Mouse (Mus musculus) v-Abl transformed pro-B cells (cell line): Measurements from ENCODE around the gene Ifnar1.

Experiments used
- in situ Hi-C, 2 experiments: fragments of 400-800 bp; cut with MboI; formaldehyde crosslinking; loops; one replicate each; pipeline ENCODE4 v1.15.1; 2025; ENCODE audit not compliant: unreplicated experiment in 2 of 2

The Ifnar1 gene

GRCm38 (mm10) chr16:91459841-91460370 is 25.1 kb upstream of the Ifnar1 start:
- in situ Hi-C loops, result loop anchor here in 1 of 2 experiments (5.0 kb wide), 1 partner anchor 88 kb away; the partner anchor contains the start of gene Ifnar2

GRCm38 (mm10) chr16:91461066-91461638 is 23.9 kb upstream of the Ifnar1 start:
- in situ Hi-C loops, result loop anchor here in 1 of 2 experiments (5.0 kb wide), 1 partner anchor 89 kb away; the partner anchor contains the start of gene Ifnar2

- in situ Hi-C loops, result loop anchor here in 1 of 2 experiments (5.0 kb wide), 1 partner anchor 89 kb away; the partner anchor contains the start of gene Ifnar2
These were observed 23.3 kb upstream of the Ifnar1 start for GRCm38 (mm10) chr16:91461773-91462181.

- in situ Hi-C loops, result loop anchor here in 1 of 2 experiments (5.0 kb wide), 1 partner anchor 90 kb away; the partner anchor contains the start of gene Ifnar2
These were observed 22.4 kb upstream of the Ifnar1 start for GRCm38 (mm10) chr16:91462644-91463043.

GRCm38 (mm10) chr16:91463400-91463799 is 21.6 kb upstream of the Ifnar1 start:
- in situ Hi-C loops, result loop anchor here in 1 of 2 experiments (5.0 kb wide), 1 partner anchor 91 kb away; the partner anchor contains the start of gene Ifnar2

GRCm38 (mm10) chr16:91463836-91464400 is 21.1 kb upstream of the Ifnar1 start:
- in situ Hi-C loops, result loop anchor here in 1 of 2 experiments (5.0 kb wide), 1 partner anchor 92 kb away; the partner anchor contains the start of gene Ifnar2

GRCm38 (mm10) chr16:91464594-91465504 is 20.2 kb upstream of the Ifnar1 start:
- in situ Hi-C loops, result loop anchor here in 1 of 2 experiments (5.0 kb wide), 1 partner anchor 93 kb away; the partner anchor contains the start of gene Ifnar2

- in situ Hi-C loops, result no loop called here
These were observed 19.4 kb upstream of the Ifnar1 start for GRCm38 (mm10) chr16:91465505-91466240.

GRCm38 (mm10) chr16:91466566-91466965 is 18.5 kb upstream of the Ifnar1 start:
- in situ Hi-C loops, result no loop called here

GRCm38 (mm10) chr16:91470470-91470869 is 14.6 kb upstream of the Ifnar1 start:
- in situ Hi-C loops, result no loop called here

- in situ Hi-C loops, result no loop called here
These were observed 13.6 kb upstream of the Ifnar1 start for GRCm38 (mm10) chr16:91471481-91471880.

- in situ Hi-C loops, result loop anchor here in 1 of 2 experiments (25.0 kb wide), 1 partner anchor 438 kb away; the partner anchor contains the start of gene Paxbp1
These were observed 9.3 kb upstream of the Ifnar1 start for GRCm38 (mm10) chr16:91475753-91476152.

- in situ Hi-C loops, result loop anchor here in 1 of 2 experiments (25.0 kb wide), 1 partner anchor 441 kb away; the partner anchor contains the start of gene Paxbp1
These were observed 7.0 kb upstream of the Ifnar1 start for GRCm38 (mm10) chr16:91478067-91478466.

GRCm38 (mm10) chr16:91480517-91480916 is 4.5 kb upstream of the Ifnar1 start:
- in situ Hi-C loops, result loop anchor here in 1 of 2 experiments (25.0 kb wide), 1 partner anchor 443 kb away; the partner anchor contains the start of gene Paxbp1

GRCm38 (mm10) chr16:91484387-91484786 is 651 bp upstream of the Ifnar1 start:
- in situ Hi-C loops, result loop anchor here in 1 of 2 experiments (25.0 kb wide), 1 partner anchor 447 kb away; the partner anchor contains the start of gene Paxbp1

GRCm38 (mm10) chr16:91485841-91486240 is 803 bp downstream of the Ifnar1 start:
- in situ Hi-C loops, result loop anchor here in 1 of 2 experiments (25.0 kb wide), 1 partner anchor 449 kb away; the partner anchor contains the start of gene Paxbp1

GRCm38 (mm10) chr16:91488066-91488465 is 3.0 kb downstream of the Ifnar1 start:
- in situ Hi-C loops, result loop anchor here in 1 of 2 experiments (25.0 kb wide), 1 partner anchor 451 kb away; the partner anchor contains the start of gene Paxbp1

GRCm38 (mm10) chr16:91490897-91491296 is 5.9 kb downstream of the Ifnar1 start:
- in situ Hi-C loops, result loop anchor here (10.0 to 25.0 kb wide), 3 partner anchors 126 to 454 kb away; partner anchors contain the start of gene Paxbp1 (in 1 of the 2)

GRCm38 (mm10) chr16:91491473-91491872 is 6.4 kb downstream of the Ifnar1 start:
- in situ Hi-C loops, result loop anchor here (10.0 to 25.0 kb wide), 3 partner anchors 127 to 454 kb away; partner anchors contain the start of gene Paxbp1 (in 1 of the 2)
